Mouse (Mus musculus) lung, adult 2 months (tissue): ENCODE measurements around the gene Zfp12.

ENCODE experiments used
- CTCF ChIP-seq: fragments of 200-500 bp; IDR thresholded peaks from 2 replicates; pipeline ENCODE4 v1.5.1; 2011; ENCODE audit warnings: mild to moderate bottlenecking, low read length, control low read depth; ENCODE audit not compliant: insufficient read depth
- POLR2A ChIP-seq: fragments of 200-500 bp; IDR thresholded peaks from 2 replicates; pipeline ENCODE4 v1.6.1; 2011; ENCODE audit warnings: low read depth, mild to moderate bottlenecking, control low read depth, low read length, borderline replicate concordance; ENCODE audit errors: extremely low read depth

DNA sequence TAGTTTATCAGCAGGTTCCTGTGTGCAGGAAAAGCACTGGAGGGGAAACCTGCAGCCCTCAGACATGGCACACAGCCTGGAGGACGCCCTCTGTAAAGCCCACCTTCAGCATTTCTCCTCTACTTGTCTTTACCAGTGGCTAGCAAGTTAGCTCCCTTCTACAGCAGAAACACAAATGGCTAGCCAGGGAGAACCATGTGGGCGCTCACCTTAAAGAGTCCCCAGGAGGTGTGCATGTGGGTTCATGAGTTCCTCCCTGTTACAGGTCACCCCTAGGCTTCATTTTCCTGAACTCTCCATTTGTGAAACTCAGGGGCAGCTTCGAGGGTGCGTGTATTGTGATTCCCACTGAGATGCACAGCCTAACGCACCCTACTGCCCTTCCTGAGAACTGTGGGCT, 20.8 kb downstream of the Zfp12 start:
- TF ChIP-seq CTCF: no peak
- no peak for TF ChIP-seq POLR2A
